Comparison of ENCODE assay signal across 8 mouse cellular contexts in genomic region chr16:20301770-20302649, GRCm38 (mm10). TPM values are rescaled to one million over a fixed set of nuclear protein-coding genes. Genes with fewer than 3 reads are reported as not detected.
A peak's percentile ranks its signal among the peaks of the same experiment; 100 is the strongest.
DNase-seq lines count a peak whose midpoint lies in the region; ATAC-seq lines count a peak whose summit lies in the region.

Parl (minus strand) TSS chr16:20302387.

- H3K4me3 ChIP-seq in hindbrain, embryonic 10.5 days, result peak within 1 kb of the TSS; percentile 89

- peak within 1 kb of the TSS; percentile 95 for H3K27ac ChIP-seq in hindbrain, embryonic 10.5 days

- peak; percentile 87 for ATAC-seq in frontal cortex, adult (ENCODE audit: low TSS enrichment)

- H3K4me1 ChIP-seq in hindbrain, embryonic 10.5 days (replicated peaks), result peaks cover 19% of the 10 kb centered on the region

- under 1% methylated on average over 52 of the region's 52 CpGs for WGBS in hindbrain, embryonic 10.5 days

- H3K9me3 ChIP-seq in hindbrain, embryonic 10.5 days, result no peaks in the 10 kb centered on the region

- peaks cover 19% of the 10 kb centered on the region for H3K36me3 ChIP-seq in hindbrain, embryonic 10.5 days

- peak; percentile 95 for DNase-seq in MN1 (ENCODE audit: low spot score)
- DNase-seq in cerebellum, adult 9-10 months, result peak; percentile 75
- peak; percentile 88 for DNase-seq in hindbrain, embryonic 10.5 days (ENCODE audit: low spot score)
- DNase-seq in layer of hippocampus, adult 9-11 months, result peak; percentile 67
- DNase-seq in lung, postnatal 10 days, result peak; percentile 88
- peak; percentile 78 for DNase-seq in ovary, postnatal 36 days (ENCODE audit: low spot score)
- DNase-seq in thymus, postnatal 25 days, result peak; percentile 81

- no peaks in the 10 kb centered on the region for H3K27me3 ChIP-seq in hindbrain, embryonic 10.5 days (ENCODE audit: insufficient read depth, poor library complexity, severe bottlenecking)

RNA-seq across cellular contexts. Expression of gene Parl, which starts in this region (rescaled TPM):
- 118 and 133 TPM in 2 replicates for polyA plus RNA-seq in hindbrain, embryonic 10.5 days (2016; fragmentation: Nextera tagmentation; extraction: Ambion mirVana)

Comparison
In these comparisons a context has a peak if more than half of its experiments do, and no peak if none do; other contexts are left out.
1. Peak in every context shown above with its lines: DNase-seq, ATAC-seq, H3K4me3 ChIP-seq and H3K27ac ChIP-seq.